Mouse (Mus musculus): Measurements from ENCODE around the gene 3110082I17Rik.

The 3110082I17Rik gene

DNA sequence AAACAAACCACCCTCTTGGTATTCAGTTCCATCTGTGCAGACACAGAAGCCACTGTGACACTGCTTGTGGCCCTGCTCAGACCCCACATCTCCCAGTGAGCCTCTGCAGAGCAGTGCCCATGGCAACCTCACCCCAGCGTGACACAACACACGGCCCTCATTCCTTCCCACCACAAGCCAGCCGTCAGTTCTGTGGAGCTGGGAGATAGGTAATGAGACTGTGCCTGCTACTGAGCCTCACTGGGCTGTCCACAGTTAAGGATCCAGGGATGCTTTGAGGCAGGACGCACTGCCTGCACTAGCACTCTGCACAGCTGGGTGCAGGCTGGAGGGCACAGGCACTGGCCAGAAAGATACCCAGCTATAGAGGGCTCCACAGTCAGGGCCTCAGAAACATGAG, 10.4 kb downstream of the 3110082I17Rik start:
- DNase-seq: no peak

DNA sequence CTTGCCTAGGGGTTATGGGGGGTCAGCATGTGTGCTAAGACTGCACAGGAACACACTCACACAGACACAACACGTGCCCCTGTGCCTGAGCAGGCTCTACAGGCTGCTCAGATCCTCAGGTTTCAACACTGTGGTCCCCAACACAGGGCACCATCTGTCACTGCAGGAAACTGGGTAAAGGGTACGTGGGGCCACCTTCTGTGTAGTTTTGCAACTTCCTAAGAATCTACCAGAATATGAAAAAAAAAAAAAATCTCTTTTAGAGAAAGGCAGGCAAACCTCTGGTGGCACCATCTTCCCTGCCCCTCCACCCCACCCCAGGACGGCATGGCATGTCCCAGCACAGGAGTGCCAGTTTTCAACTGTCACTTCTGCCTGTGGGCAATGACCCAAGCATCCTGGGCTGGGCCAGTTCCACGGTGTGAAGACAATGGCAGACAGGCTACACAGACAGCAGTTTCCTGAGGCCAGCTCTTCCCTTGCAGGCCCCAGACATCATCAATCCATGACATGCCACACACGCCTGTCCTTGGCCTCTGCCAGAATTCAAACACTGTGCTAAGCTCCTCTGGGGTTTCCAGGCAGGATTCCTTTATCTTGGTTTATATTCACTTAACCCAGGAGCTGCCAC, 11.1 kb downstream of the 3110082I17Rik start:
- peak; percentile 62 for DNase-seq

DNA sequence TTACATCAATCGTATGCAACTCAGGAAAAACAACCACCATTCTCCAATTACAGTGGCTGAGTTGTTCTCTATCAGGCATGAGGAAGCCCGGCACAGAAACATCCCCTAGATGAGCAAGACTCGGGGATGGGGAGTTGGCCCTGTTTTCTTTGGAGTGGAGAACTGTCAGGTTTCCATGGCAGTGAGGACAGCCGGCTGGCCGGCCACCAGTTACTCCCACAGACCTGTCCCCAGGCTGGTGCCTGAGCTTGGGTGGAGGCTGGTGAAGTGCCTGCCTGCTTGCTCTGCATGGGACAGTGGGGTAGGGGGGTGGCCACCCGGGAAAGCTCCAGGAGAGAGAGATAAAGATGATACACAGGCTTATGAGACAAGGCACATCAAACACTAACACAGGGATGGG, 12.3 kb downstream of the 3110082I17Rik start:
- DNase-seq: no peak

DNA sequence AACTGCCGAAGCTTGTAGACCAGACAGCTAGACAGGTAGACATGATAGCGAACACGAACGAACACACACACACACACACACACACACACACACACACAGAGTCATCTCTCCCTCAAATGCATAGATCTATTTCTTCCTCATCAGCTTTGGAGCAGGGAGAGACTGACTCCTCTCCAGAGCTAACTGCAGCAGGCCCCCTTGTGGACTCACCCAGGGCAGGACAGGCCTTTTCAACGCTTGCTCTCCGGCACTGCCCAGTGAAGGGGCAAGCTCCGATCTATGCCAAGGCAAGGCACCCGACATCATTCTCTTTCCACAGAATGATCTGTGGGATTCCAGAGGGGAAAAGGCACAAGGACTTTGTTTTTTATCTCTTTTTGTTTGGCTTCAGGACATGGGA, 15.1 kb downstream of the 3110082I17Rik start:
- no peak for DNase-seq

DNA sequence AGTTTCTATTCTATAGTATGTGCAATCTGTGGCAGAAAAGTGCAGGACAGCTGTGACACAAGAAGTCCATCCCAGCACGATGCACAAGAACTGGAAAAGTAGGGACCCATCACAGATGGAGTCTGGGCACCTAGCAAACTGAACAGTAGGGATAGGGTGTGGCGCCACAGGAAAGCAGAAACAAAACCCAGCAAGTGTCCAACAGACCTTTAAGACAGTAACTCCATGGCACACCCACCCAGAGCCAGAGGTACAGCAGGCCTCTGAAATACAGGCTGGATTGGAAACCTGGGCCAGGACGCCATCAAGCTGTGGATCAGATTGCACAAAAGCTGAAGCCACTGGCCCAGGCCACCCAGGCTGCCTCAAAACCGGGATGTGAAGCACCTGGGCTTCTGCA, 17.4 kb downstream of the 3110082I17Rik start:
- no peak for DNase-seq

DNA sequence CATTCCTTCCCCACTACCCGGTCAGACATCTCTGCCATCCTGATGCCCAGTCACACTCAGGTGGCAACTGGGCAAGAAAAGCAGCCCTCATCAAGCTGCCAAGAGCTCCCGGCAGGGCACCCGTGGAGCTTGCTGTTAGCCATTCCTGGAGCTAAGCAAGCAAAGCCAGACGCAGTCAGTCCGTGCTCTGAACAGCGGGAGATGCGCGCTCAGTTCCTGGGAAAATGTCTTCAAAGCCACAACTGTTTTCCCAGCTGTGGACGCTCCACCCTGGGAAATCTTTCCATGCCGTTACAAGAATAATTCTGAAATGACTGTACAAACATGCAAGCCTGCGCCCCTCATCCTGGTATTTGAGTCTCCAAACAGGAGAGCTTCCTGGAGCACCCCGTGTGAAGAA, 17.9 kb downstream of the 3110082I17Rik start:
- no peak for DNase-seq

DNA sequence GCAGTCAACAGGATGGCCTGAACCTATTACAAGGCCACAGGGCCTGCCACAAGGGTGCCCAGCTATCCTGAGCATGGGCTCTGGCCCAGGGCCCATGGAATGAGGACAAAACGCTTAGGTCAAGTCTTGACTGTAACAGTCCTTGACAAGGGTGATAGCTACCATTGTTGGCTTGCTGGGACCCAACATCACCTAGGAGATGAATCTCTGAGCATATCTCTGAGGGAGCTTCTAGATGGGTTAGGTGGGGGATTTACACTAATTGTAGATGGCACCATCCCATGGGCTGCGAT, 18.7 kb downstream of the 3110082I17Rik start:
- no peak for DNase-seq

DNA sequence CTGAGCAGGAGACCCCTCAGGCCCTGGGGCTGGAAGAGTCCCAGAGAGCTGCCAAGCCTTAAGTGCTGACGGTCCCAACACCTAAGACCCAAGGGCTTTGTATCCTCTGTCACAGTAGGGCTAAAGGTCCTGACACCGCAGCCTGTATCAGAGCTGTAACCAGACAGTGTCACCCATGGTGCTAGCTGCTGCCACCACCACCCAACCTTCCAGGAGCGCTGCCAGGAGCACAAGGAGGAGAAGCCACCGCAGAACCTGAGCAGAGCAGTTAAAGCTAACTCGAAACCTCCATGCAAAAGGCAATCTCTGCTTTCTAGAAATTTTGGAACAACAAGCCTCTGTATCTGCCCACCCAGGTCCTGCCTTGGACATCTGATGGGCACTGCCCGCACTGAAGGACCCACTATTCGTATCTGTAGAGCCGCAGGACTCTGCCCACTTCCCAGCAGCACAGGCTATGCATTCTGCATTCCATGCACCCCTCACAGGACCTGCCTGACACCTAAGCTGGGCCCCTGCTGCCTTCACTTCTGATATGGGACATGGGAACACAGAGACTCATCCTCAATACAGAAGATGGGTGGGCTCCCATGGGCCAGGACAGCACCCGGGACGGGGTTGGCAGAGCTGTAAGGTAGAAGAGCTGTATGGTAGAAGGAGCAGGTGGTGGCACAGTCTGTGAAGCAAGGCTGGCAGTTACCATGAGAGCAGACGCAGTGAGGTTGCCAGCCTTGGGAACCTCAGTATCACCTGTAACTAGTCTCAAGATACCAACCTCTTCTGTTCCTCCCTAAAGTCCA, 19.2 kb downstream of the 3110082I17Rik start:
- DNase-seq: no peak

DNA sequence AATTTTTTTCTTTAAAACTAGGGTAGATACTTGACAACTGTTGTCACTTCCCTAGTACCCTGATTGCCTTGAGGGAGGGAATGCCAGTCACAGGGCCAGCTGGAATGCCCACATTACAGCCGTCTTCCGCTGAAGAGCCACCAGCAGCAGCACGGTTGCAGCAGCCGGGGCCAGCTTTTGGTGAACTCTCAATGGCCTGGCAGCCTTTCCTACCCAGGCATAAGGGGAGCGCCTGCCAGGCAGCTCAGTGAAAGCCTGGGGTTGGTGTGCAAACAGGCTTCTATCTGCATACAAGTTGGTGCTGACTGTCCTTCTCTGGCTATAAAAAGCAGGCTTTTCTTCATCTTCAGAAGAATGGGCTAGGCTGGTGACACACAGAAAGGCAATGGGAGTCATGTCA, 19.9 kb downstream of the 3110082I17Rik start:
- DNase-seq: peak; percentile 52

DNA sequence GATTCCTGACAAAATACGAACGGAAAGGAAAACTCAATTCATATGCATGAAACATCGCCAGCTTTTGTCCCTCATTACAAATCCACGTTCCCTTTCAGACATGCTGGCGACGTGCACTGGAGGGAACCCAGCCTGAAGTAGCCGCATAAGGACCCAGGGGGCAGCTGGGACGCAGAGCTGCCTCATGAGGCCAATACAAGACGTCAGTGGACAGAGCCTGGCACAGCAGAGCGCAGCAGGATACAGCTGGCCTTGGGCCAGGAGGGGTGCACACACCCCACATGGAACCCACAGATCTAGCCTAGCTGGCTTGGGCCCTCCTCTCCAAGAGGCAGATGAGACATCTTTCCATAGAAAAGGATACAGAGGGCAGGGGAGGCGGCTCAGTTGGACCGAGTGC, 21.9 kb downstream of the 3110082I17Rik start:
- DNase-seq: no peak

DNA sequence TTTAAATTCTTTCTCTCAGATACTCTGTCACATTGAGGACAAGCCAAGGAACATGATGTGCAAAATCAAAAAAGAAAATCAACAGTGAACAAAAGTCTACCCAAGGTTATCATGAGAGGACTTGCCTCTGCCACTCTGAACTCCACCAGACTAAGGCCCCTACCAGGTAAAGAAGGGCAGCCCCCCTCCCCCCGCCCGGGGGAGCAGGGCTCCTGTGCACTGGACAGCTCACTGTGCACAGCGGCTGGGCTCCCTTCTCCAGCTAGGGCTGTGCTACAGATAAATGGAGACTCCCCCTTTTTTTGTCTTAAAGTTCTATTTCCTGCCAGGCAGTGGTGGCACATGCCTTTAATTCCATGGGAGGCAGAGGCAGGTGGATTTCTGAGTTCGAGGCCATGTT, 22.6 kb downstream of the 3110082I17Rik start:
- DNase-seq: no peak

DNA sequence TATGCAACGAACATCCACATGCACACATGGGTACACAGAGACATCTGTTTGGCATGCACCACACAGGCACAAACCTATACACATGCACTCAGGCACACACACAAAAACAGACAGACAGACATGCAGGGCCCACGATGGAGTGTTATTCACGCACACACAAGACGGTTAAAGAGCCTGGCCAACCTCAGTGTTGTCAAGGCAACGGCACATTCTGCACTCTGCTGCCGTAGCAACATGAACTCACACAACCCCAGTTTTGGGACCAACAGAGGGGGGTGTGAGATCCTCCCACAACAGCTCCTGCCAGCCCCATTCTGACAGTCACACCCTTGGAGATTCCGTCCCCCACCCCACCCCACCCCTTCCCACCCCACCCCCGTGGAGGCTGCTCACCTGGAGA, 25.4 kb downstream of the 3110082I17Rik start:
- DNase-seq: no peak

DNA sequence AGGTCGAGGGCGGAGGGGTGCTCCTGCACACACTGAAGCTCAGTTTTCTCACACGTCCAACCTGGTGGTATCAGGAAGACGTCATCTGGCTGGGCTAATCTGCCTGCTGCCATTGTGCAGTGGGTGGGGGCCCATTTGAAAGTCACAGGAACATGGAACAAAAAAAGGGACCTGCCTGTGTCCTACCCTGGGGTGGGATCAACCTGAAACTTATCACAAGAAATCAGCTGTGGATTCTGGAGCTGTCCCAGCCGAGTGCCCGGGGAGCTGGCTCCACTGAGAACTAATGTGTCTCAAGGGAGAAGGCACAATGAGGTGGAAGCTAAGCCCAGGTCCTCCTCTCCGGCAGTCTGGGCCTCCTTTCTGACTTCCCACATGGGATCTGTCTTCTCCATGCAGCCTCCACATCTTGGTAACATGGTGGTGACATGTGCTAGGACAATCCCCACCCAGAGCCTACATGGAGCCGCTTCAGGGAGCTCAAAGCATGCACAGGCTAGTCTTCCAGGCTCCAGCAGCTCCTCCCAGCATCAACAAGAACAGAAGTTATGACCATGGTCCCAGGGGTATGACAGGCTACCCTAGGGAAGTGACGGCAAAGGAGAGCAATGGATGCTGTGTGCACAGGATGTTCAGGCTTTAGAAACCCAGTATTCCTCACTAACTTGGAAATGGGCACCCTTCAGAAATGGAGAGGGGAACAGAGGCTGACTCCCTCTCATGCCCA, 26.3 kb downstream of the 3110082I17Rik start:
- no peak for DNase-seq

DNA sequence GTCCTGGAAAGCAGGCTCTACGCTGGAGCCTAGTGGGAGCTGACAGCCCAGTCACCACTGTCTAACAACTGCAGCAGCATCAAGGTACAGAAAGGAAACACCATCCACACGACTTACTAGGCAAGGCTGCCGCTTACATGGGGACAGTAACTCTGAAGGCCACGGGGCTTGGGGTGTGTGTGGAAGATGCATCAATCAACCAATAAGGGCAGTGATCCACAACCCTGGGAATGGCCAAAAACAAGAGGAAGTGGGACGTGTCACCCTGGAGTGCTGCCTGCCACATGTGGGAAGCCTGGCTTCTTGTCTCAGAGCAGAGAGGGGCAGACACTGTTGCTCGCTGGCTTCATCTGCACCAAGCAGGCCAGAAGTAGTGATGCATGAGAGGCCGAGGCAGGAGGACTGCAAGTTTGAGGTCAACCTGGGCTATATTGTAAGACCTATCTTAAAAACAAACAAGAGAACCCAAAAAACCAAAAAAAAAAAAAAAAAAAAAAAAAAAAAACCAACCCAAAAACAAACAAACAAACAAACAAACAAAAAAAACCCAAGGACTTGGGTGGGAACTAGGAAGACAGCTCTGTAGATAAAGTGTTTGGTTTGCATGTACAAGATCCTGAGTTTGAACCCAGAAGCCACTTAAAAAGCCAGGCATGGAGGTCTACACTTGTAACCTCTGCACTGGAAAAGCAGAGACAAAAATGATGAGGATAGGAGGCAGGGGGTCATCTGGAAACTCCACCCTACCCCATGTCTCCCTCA, 27.4 kb downstream of the 3110082I17Rik start:
- no peak for DNase-seq

DNA sequence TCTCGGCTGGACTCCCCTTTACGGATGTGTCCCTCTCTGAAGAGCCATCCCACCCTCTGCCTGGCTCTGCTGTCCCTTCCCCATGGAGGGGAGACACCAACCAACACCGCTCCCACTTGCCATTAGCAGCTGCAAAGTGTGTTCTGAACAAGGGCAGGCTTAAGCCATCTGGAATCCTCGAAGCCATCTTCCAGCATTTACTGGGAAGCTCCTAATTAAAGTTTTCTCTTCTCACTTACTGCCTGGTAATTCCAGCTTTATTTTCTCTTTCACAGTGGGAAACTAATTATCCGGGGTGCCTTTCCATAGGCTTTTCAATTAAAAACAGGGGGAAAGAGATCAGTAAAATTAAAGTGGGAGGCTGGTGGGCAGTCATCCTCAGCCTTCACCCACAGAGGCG, 28.0 kb downstream of the 3110082I17Rik start:
- DNase-seq: no peak

DNA sequence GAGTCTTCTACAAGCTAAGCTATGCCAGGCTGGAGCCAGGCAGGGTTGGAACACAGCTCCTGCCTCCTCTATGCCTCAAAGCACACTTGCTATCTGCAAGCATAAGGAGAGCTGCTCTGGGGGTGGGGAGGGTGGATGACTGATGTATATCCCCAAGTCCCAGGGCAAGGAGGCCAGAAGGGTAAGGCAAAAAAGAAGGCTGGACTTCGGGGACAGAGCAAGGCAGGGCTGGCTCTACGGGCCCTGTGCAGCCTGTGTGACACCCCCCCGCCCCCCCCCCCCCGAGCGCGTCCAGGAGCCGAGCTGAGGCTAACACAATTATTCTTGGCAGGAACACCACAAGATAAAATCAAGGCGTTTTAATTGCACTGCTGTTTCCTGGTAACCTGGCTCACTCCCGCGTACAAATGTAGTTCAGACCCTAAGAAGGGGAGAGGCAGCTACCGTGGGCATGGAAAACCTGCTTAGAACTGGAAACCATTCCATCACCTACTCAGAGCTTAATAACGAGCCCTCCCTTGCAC, 30.4 kb downstream of the 3110082I17Rik start:
- no peak for DNase-seq

DNA sequence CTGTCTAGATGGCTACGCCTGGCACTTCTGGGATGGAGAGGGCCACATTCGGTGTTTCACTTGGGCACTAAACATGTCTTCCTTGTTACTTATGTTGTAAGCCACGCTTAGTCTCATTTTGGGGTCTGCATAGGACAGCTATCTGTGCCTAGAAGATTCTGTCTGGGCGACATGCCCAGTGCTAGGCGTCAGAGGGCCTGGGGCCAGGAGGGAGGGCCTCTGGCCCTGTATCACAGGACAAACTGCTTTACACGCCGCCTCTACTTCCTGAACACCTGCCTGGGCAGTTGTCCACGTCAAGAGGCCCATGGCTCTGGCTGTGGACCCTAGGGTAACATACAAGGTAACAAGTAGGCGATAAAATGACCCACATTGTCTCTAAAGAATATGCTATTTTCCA, 32.3 kb downstream of the 3110082I17Rik start:
- DNase-seq: no peak

DNA sequence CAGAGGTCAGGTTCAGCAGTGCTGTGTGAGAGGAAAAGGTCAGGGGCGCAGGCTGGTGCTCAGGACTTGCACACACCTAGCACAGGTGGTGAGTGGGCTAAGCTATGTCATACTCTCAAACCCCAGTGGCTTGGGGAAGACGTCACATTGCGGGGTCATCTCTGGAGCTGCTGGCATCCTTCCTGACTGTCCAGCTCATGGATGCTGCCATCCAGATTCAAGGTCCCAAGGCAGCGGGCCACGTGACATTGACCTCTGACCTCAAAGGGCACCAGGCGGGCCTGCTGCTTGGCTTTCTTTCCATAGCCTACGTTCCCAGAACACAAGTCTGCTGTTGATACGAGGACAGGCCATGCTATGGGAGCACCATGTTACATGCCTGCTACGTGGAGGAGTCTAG, 33.3 kb downstream of the 3110082I17Rik start:
- DNase-seq: no peak

DNA sequence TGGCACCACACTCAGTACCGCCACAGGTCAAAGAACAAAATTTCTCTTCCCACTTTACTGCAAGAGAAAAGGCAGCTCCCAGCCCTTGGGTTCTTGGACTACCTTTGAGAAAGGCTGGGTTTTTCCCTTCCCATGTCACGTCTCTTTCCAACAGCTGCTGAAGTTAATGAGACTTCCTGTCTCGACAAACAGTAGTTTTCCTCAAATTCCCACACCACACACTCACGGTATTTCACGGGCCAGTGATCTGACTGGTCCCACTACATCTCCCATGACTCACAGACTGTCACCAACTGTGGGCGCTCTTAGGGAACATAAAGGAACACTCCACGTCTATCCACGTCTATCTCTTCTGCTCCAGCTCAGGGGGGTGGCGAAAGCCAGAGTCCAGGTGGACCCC, 35.1 kb downstream of the 3110082I17Rik start:
- no peak for DNase-seq

DNA sequence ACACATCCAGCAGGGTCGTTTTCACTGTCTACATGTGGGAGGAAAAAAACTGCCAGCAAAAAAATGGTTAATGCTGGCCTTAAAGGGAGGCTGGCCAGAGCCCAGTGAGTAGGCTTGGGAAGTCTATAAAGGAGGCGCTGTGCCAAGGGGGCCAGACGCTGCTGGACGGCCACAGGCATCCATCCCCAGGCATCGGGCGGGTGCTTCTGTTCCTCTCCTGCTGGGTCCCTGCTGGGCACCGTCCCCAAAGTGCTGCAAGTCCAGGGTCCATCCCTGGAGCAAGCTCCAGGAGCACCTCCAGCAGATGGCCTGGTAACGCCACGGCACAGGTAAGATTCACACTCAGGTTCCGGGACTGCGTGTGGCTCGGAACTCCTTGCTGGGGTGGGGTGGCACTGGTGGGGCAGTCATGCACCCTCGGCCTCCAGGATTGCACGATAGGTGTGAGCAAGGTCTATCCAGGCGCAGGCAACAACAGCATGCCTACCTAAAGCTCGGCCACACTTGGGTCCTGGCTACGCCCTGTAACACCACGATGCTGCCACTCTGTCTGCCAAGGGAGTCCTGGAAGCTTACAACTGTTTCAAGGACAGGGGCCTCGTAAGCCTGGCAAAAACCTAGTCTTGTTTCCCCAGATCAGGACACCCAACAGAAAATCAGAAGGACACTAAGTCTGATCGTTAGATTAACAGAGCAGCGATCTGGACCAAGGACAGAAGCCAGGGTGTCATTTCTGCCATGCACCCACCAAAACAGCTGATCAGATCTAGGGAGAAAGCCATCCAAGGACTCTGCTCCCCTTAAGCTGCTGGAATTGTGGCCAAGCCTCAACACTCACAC, 37.1 kb downstream of the 3110082I17Rik start, which contains the start of gene Gper1:
Gene Gper1, plus strand, starts transcription at position 126 of the 840 bp plus-strand sequence.
- peak; percentile 63 for DNase-seq

DNA sequence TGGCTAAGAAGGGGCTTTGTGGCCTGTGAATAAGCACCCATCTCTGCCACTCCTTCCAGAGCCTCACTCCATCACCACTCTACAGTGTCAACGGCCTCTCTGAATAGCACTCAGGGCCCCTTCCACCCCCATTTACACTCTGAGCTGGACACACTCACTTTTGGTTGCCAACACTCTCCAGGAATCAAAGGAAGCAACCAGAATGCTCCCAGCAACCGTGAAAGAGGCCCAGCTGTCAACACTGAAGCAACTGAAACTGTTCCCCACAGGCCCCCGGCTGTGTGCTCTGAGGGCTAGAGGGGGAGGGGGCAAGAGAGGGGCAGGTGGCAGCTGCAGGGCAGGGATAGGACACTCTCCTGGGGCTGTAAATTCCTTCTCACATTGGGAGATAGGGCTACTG, 41.7 kb downstream of the 3110082I17Rik start:
- no peak for DNase-seq

DNA sequence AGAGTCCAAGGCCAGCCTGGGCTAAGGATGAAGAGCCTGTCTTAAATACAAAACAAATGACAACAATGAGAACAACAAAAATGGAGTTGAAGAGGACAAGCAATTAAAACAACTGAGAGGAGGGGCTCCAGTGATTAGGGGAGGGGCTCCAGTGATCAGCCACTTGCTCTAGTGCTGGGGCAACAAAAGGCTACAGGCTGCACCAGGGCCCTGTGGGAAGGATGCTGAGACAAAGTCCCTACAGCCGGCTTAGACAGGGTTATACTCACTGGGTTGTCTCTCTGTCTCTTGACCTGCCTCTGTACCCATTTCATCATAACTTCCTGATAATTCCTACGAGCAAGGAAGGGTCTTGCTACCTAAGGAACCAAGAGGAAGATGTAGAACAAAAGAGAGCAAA, 42.2 kb downstream of the 3110082I17Rik start:
- DNase-seq: no peak

Measured in cerebellum, adult 9-10 months (tissue).